Mouse (Mus musculus): ENCODE results near the gene Slc26a8.

The Slc26a8 gene

DNA sequence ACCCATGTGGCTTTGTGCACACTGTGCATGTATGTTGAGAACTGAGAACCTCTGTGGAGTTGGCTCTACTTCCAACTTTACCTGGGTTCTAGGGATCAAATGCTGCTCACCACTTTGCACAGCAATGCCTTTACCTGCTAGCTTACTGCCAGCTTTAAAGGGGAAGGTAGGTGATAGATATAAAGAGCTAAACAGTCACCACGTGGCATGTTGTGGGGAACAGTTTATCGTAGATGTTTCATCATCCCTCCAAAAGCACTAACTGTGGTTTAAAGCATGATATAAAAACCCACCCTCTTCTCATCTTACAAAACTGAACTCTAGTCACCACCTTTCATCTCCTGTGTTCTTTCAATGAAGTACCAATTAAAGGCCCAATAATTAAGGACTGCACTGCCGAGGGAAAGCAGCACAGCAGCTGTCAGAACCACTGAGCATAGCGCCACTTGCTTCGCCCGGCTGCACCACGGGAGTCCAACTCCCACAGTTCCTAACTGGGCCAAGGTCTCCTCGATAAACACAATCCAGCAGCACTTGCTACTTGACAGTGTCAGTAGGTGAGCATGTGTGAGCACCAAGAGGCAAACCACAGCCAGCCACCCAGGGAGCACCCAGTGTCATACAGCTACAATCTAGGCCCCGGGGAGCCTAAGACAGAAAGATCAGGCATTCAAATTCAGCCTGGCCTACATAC is 88.3 kb downstream of the Slc26a8 start:
- no peak for TF ChIP-seq GATA4 (IDR thresholded peaks at IDR 0.05; ENCODE audit: insufficient replicate concordance, low read length)

DNA sequence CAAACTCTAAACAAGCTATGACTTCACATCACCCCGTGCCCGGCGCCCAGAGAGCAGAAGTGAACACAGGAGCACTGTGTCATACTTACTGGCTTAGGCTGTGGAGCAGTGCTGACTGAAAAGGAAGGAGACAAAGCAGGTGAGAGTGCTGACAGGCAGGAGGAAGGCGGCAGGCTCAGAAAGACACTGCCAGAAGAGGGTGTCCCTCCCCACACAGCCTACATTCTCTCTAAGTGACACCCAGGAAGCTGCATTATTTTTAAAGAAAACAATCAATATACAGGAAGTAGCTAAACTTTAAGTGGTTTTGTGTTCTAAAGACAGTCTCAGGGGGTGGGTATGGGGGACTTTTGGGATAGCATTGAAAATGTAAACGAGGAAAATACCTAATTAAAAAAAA is 89.3 kb downstream of the Slc26a8 start:
- TF ChIP-seq GATA4 (IDR thresholded peaks at IDR 0.05; ENCODE audit: insufficient replicate concordance, low read length): no peak

DNA sequence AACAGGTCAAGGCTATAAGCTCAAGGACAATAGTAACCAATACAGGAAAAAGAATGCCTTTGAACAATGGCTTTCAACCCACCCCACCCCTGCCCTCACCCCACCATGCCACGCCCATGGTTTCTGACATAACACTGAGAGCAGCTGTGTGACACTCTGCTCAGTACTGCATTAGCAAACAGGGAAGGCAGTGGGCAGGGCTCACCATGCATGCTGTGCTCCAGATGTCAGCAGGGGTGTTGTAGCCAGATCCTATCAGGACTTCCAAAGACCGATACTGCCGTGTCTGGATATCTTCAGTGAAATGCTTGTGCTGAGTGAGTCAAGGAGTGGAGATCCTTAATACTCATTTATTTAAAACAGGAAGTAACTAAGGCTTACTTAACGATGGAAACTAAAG is 96.1 kb downstream of the Slc26a8 start:
- no peak for TF ChIP-seq GATA4 (IDR thresholded peaks at IDR 0.05; ENCODE audit: insufficient replicate concordance, low read length)

DNA sequence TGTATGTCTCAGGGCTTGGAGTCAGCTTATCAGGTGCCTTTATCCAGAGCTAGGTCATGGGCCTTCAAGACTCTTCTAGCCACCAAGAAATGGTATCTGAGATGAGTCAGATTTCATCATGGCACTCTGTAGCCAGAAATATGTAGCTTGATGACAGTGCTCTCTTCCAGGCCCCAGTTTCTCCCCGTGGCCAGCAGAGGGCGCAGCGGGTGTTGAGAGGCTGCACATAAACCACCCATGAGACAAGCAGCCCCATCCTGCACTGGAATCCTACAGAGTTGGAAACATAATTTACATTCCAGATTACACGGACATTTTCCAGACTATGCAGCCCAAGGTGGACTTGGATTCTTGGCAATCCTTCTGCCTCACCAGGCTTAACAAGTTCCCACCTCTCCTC is 97.0 kb downstream of the Slc26a8 start:
- no peak for TF ChIP-seq GATA4 (IDR thresholded peaks at IDR 0.05; ENCODE audit: insufficient replicate concordance, low read length)

DNA sequence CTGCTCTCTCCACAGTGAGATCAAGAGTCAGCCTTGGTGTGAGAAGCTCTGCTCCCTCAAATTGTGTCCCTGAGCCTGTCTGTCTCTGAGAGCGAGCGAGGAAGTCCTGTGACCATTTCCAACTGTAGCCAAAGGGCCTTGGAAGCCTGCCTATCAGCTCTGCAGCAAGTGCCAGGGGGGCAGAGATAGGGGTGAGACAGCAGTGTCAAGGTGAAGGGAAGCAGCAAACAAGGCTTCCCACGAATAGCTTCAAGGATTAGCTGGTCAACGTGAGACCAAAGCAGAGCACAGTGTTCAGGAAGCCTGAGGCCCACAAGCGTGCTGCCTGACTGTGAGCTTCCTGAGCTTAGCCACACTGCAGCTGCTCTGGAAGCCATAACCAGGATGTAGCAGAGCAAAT is 98.6 kb downstream of the Slc26a8 start:
- TF ChIP-seq GATA4 (IDR thresholded peaks at IDR 0.05; ENCODE audit: insufficient replicate concordance, low read length): peak; percentile 65; the same call in 1 of the 2 replicates

DNA sequence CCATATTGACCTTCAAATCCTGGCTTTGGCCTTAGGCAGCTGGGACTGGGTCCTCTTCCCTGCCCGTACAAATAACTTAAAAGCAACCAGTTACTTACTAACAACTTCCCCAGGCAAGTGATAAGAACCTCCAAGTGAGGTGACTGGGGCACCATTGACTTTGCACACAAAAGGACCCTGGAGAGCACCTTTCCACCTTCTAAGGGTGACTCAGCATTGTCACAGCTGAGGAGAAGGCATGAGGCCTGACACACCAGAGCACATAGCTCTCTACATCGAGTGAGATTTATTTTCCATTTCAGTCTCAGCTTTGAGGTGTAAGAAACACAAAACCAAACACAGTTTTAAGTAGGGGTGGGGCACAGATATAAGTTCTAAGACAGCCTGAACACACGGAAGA is 99.4 kb downstream of the Slc26a8 start:
- no peak for TF ChIP-seq GATA4 (IDR thresholded peaks at IDR 0.05; ENCODE audit: insufficient replicate concordance, low read length)

DNA sequence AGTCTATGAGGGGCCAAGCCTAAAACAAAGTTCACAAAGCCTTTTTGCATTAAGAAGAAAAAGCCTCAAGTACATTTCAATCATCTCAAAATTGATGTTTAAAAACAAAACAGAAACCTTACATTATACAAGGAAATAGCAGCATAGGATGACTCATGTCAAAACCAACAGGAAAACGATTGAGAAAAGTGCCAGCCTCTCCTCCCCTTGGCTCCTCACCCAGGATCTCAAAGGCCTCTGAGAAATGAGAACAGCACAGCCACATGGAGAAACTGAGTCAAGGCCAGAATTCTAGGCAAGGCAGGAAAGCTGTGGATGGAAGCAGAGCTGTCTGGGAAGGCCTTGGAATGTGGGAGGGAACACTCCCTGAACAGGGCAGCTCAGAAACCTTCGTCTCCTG is 101.4 kb downstream of the Slc26a8 start:
- TF ChIP-seq GATA4 (IDR thresholded peaks at IDR 0.05; ENCODE audit: insufficient replicate concordance, low read length): no peak
